Mouse (Mus musculus) limb, embryonic 12.5 days (tissue): ENCODE measurements around the gene Klhl8. TPM values are rescaled to one million over a fixed set of nuclear protein-coding genes. Genes with fewer than 3 reads are reported as not detected.

Experiments used
- ATAC-seq: fragments of 200-750 bp; cut with Nextera tagmentation; 2 replicates; pipeline ENCODE4 v1.8.0; 2017; ENCODE audit warnings: low read depth, moderate TSS enrichment; ENCODE audit not compliant: insufficient number of reproducible peaks, insufficient read depth, low FRiP score, low TSS enrichment
- H3K27ac ChIP-seq: fragments of 300-500 bp; sonication (generic); 2 replicates; pipeline ENCODE4 v1.5.1; 2016; ENCODE audit warnings: mild to moderate bottlenecking, moderate library complexity
- H3K27me3 ChIP-seq: fragments of 300-500 bp; sonication (generic); 2 replicates; pipeline ENCODE4 v1.6.1; 2016; ENCODE audit warnings: mild to moderate bottlenecking, moderate library complexity
- H3K36me3 ChIP-seq: fragments of 300-500 bp; sonication (generic); 2 replicates; pipeline ENCODE4 v1.6.1; 2016; ENCODE audit warnings: mild to moderate bottlenecking, moderate library complexity
- H3K4me1 ChIP-seq: fragments of 300-500 bp; sonication (generic); replicated peaks from 2 replicates; pipeline ENCODE4 v1.6.1; 2016
- H3K4me2 ChIP-seq: fragments of 300-500 bp; sonication (generic); 2 replicates; pipeline ENCODE4 v1.6.1; 2016; ENCODE audit warnings: mild to moderate bottlenecking, moderate library complexity
- H3K4me3 ChIP-seq: fragments of 300-500 bp; sonication (generic); replicated peaks from 2 replicates; pipeline ENCODE4 v1.5.1; 2016; ENCODE audit warnings: mild to moderate bottlenecking
- H3K9ac ChIP-seq: fragments of 300-500 bp; sonication (generic); replicated peaks from 2 replicates; pipeline ENCODE4 v1.6.1; 2016; ENCODE audit warnings: mild to moderate bottlenecking, moderate library complexity
- H3K9me3 ChIP-seq: fragments of 300-500 bp; sonication (generic); 2 replicates; pipeline ENCODE4 v1.6.1; 2016; ENCODE audit warnings: mild to moderate bottlenecking, moderate library complexity
- WGBS: fragments of 180-500 bp; shearing (Covaris S2); methylation state at CpG from one replicate; pipeline ENCODE4 v1.1.7; 2016; 5-methylcytosine and 5-hydroxymethylcytosine counted together
- polyA plus RNA-seq: library from polyadenylated mRNA; unstranded; fragments of >200 nt; fragmentation: Nextera tagmentation; extraction: Ambion mirVana; gene quantifications from 2 replicates; pipeline ENCODE4 v1.2.1, GENCODE M21; 2016

Gene Klhl8
- polyA plus RNA-seq, 1 experiment from 2014 or later = 13.8 TPM

- Histone ChIP-seq H3K4me2 (no peak overlapping the region), H3K4me3 (no peak overlapping the region), H3K36me3 (peaks cover 11% of the 10 kb centered on the region), H3K27me3 (no peaks in the 10 kb centered on the region), H3K4me1 (0 out of 2 replicates have a peak, but pooled peaks cover 3% of the 10 kb centered on the region), H3K27ac (no peak overlapping the region), H3K9ac (no peak overlapping the region), H3K9me3 (no peaks in the 10 kb centered on the region)
- ATAC-seq = no peak
- WGBS = 65% methylated on average over 13 of the region's 13 CpGs
These were observed 89.4 kb downstream of the Klhl8 start for GRCm38 (mm10) chr5:103821500-103822298.

- Histone ChIP-seq H3K4me2 (no peak overlapping the region), H3K9ac (no peak overlapping the region), H3K9me3 (no peaks in the 10 kb centered on the region), H3K4me1 (0 out of 2 replicates have a peak, but pooled peaks cover 3% of the 10 kb centered on the region), H3K4me3 (no peak overlapping the region), H3K27ac (no peak overlapping the region), H3K36me3 (peaks cover 8% of the 10 kb centered on the region), H3K27me3 (no peaks in the 10 kb centered on the region)
- 92% methylated on average over 9 of the region's 9 CpGs for WGBS
- ATAC-seq = no peak
These were observed 90.0 kb downstream of the Klhl8 start for GRCm38 (mm10) chr5:103821062-103821461.

- H3K9me3 ChIP-seq = no peaks in the 10 kb centered on the region
- 91% methylated on average over 1 of the region's 1 CpGs for WGBS
- H3K4me2 ChIP-seq = no peak overlapping the region
- no peak overlapping the region for H3K4me3 ChIP-seq
- no peaks in the 10 kb centered on the region for H3K27me3 ChIP-seq
- H3K36me3 ChIP-seq = peaks cover 8% of the 10 kb centered on the region; the same call in 1 of the 2 replicates
- no peak overlapping the region for H3K27ac ChIP-seq
- no peak overlapping the region for H3K9ac ChIP-seq
- H3K4me1 ChIP-seq = 0 out of 2 replicates have a peak, but pooled peaks cover 6% of the 10 kb centered on the region
- ATAC-seq = no peak
These were observed 91.4 kb downstream of the Klhl8 start for GRCm38 (mm10) chr5:103819674-103820073.

- H3K9me3 ChIP-seq = no peaks in the 10 kb centered on the region
- no peak overlapping the region for H3K9ac ChIP-seq
- H3K4me2 ChIP-seq = no peak overlapping the region
- 0 out of 2 replicates have a peak, but pooled peaks cover 9% of the 10 kb centered on the region for H3K4me1 ChIP-seq
- H3K4me3 ChIP-seq = no peak overlapping the region
- no peak for ATAC-seq
- H3K27me3 ChIP-seq = no peaks in the 10 kb centered on the region
- no peak overlapping the region for H3K27ac ChIP-seq
- WGBS = 56% methylated on average over 9 of the region's 9 CpGs
- peaks cover 8% of the 10 kb centered on the region; the same call in 1 of the 2 replicates for H3K36me3 ChIP-seq
These were observed 92.5 kb downstream of the Klhl8 start for GRCm38 (mm10) chr5:103818602-103819001.

GRCm38 (mm10) chr5:103817754-103818153 is 93.3 kb downstream of the Klhl8 start:
- Histone ChIP-seq H3K27ac (no peak overlapping the region), H3K9me3 (no peaks in the 10 kb centered on the region), H3K4me2 (no peak overlapping the region), H3K9ac (no peak overlapping the region), H3K36me3 (peaks cover 8% of the 10 kb centered on the region; the same call in 1 of the 2 replicates), H3K27me3 (no peaks in the 10 kb centered on the region), H3K4me3 (no peak overlapping the region), H3K4me1 (0 out of 2 replicates have a peak, but pooled peaks cover 9% of the 10 kb centered on the region)
- 30% methylated on average over 1 of the region's 1 CpGs for WGBS
- ATAC-seq = peak; percentile 55; the same call in 1 of the 2 replicates

- ATAC-seq = no peak
- 89% methylated on average over 3 of the region's 3 CpGs for WGBS
- no peak overlapping the region for H3K4me3 ChIP-seq
- no peaks in the 10 kb centered on the region for H3K27me3 ChIP-seq
- 0 out of 2 replicates have a peak, but pooled peaks cover 9% of the 10 kb centered on the region for H3K4me1 ChIP-seq
- no peak overlapping the region for H3K9ac ChIP-seq
- H3K9me3 ChIP-seq = no peaks in the 10 kb centered on the region
- H3K36me3 ChIP-seq = peaks cover 8% of the 10 kb centered on the region; the same call in 1 of the 2 replicates
- H3K4me2 ChIP-seq = no peak overlapping the region
- H3K27ac ChIP-seq = no peak overlapping the region
These were observed 94.3 kb downstream of the Klhl8 start for GRCm38 (mm10) chr5:103816718-103817117.

GRCm38 (mm10) chr5:103815249-103815617 is 95.8 kb downstream of the Klhl8 start:
- no peak overlapping the region for H3K4me3 ChIP-seq
- no peak overlapping the region for H3K4me2 ChIP-seq
- WGBS = 80% methylated on average over 4 of the region's 4 CpGs

GRCm38 (mm10) chr5:103814551-103815248 is 96.4 kb downstream of the Klhl8 start:
- Histone ChIP-seq H3K4me1 (0 out of 2 replicates have a peak, but pooled peaks cover 9% of the 10 kb centered on the region), H3K9ac (no peak overlapping the region), H3K4me2 (no peak overlapping the region), H3K36me3 (peaks cover 8% of the 10 kb centered on the region; the same call in 1 of the 2 replicates), H3K27me3 (no peaks in the 10 kb centered on the region; the same call in 1 of the 2 replicates), H3K9me3 (no peaks in the 10 kb centered on the region), H3K27ac (no peak overlapping the region), H3K4me3 (no peak overlapping the region)
- no peak for ATAC-seq
- WGBS = 60% methylated on average over 16 of the region's 16 CpGs

More at GRCm38 (mm10) chr5:103815249-103815617, 95.8 kb downstream of the Klhl8 start:
- no peak overlapping the region for H3K9ac ChIP-seq
- H3K9me3 ChIP-seq = no peaks in the 10 kb centered on the region
- H3K27me3 ChIP-seq = no peaks in the 10 kb centered on the region; the same call in 1 of the 2 replicates
- H3K36me3 ChIP-seq = peaks cover 8% of the 10 kb centered on the region; the same call in 1 of the 2 replicates
- no peak overlapping the region for H3K27ac ChIP-seq
- ATAC-seq = no peak
- 0 out of 2 replicates have a peak, but pooled peaks cover 9% of the 10 kb centered on the region for H3K4me1 ChIP-seq

- 84% methylated on average over 12 of the region's 12 CpGs for WGBS
- H3K4me1 ChIP-seq = 0 out of 2 replicates have a peak, but pooled peaks cover 9% of the 10 kb centered on the region
- peaks cover 8% of the 10 kb centered on the region; the same call in 1 of the 2 replicates for H3K36me3 ChIP-seq
- no peak overlapping the region for H3K27ac ChIP-seq
- no peaks in the 10 kb centered on the region for H3K9me3 ChIP-seq
- no peaks in the 10 kb centered on the region; the same call in 1 of the 2 replicates for H3K27me3 ChIP-seq
- no peak overlapping the region for H3K4me2 ChIP-seq
- H3K9ac ChIP-seq = no peak overlapping the region
- ATAC-seq = no peak
- no peak overlapping the region for H3K4me3 ChIP-seq
These were observed 97.0 kb downstream of the Klhl8 start for GRCm38 (mm10) chr5:103813997-103814542.

- H3K36me3 ChIP-seq = peaks cover 8% of the 10 kb centered on the region; the same call in 1 of the 2 replicates
- no peak for ATAC-seq
- no peaks in the 10 kb centered on the region for H3K9me3 ChIP-seq
- no peaks in the 10 kb centered on the region; the same call in 1 of the 2 replicates for H3K27me3 ChIP-seq
- no peak overlapping the region for H3K9ac ChIP-seq
- H3K27ac ChIP-seq = no peak overlapping the region
- WGBS = 85% methylated on average over 5 of the region's 5 CpGs
- no peak overlapping the region for H3K4me3 ChIP-seq
- no peak overlapping the region for H3K4me2 ChIP-seq
- H3K4me1 ChIP-seq = peaks cover 12% of the 10 kb centered on the region
These were observed 97.8 kb downstream of the Klhl8 start for GRCm38 (mm10) chr5:103813291-103813690.
